Mouse (Mus musculus): Measurements from ENCODE around the gene Carmil1. TPM values are rescaled to one million over a fixed set of nuclear protein-coding genes. Genes with fewer than 3 reads are reported as not detected.
A peak's percentile ranks its signal among the peaks of the same experiment; 100 is the strongest.

Carmil1 gene
- polyA plus RNA-seq, 1 experiment from 2014 or later, result 43.5 TPM

DNA sequence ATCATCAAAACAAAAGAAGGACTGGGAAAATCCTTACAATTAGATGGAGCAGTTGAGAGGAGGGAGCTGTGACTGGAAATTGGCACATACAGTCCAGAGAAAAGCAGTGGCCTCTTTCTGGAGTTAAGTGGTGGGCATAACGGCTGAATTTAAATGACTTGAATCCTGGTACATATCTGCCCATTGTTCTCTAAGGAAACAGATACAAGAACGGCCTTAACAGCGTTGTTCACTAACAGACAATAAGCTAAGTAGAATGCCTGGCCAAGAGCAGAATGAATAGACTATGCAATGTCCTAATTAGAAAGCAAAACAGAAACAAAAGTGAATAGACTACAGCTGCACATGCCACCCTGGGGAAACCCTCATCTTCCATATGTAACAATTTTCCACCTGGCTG, 133.6 kb downstream of the Carmil1 start:
- H3K9ac ChIP-seq (replicated peaks), result no peak overlapping the region
- no peaks in the 10 kb centered on the region for H3K27me3 ChIP-seq
- no peaks in the 10 kb centered on the region for H3K36me3 ChIP-seq
- H3K4me1 ChIP-seq (replicated peaks), result no peaks in the 10 kb centered on the region
- no peak for ATAC-seq (ENCODE audit: insufficient number of reproducible peaks, insufficient read depth, low FRiP score, low TSS enrichment, low read depth)
- H3K9me3 ChIP-seq, result no peaks in the 10 kb centered on the region
- no peak overlapping the region for H3K27ac ChIP-seq
- no peak overlapping the region for H3K4me2 ChIP-seq
- WGBS, result 92% methylated on average over 3 of the region's 3 CpGs
- H3K4me3 ChIP-seq (replicated peaks), result no peak overlapping the region

DNA sequence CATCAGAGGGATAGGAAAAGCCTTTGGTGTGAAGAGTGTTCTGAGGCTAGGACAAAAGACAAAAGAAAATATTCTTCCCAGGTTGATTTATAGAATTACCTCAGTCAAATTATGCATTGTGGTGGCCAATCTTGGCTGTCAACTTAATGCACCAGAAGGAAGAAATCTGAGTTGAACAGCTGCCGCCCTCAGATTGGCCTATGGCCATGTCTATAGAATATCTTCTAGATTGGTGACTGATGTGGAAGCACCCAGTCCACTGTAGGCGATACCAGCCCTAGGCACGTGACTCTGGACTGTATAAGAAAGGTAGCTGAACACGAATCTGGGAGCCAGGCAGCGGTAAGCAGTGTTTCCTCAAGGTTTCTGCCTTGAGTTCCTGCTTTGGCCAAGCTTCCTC, 134.1 kb downstream of the Carmil1 start:
- no peaks in the 10 kb centered on the region for H3K36me3 ChIP-seq

DNA sequence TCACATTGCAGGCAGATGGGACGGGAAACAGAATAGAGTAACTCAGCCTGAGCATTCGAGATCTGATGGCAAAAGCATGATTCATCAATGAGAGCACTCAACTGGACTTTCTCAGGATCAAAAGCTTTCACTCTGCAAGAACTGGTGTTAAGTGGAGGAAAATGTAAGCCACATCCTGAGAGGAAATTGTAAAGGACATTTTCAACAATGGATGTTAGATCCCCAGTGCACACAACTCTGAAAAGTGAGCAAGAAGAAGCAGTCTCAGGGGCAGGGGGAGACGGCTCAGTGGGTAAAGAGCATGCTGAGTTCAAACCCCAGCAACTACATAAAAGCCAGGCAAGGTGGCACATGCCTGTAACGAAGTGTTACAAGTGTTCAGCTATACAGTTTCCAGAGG, 135.7 kb downstream of the Carmil1 start:
- 53% methylated on average over 4 of the region's 4 CpGs for WGBS
- Histone ChIP-seq H3K27ac (no peak overlapping the region), H3K27me3 (no peaks in the 10 kb centered on the region), H3K9me3 (no peaks in the 10 kb centered on the region), H3K4me3 (replicated peaks) (no peak overlapping the region), H3K4me2 (no peak overlapping the region), H3K4me1 (replicated peaks) (no peaks in the 10 kb centered on the region), H3K36me3 (no peaks in the 10 kb centered on the region), H3K9ac (replicated peaks) (no peak overlapping the region)
- ATAC-seq (ENCODE audit: insufficient number of reproducible peaks, insufficient read depth, low FRiP score, low TSS enrichment, low read depth), result no peak

More for the DNA sequence above, 134.1 kb downstream of the Carmil1 start:
- Histone ChIP-seq H3K4me3 (replicated peaks) (no peak overlapping the region), H3K27me3 (no peaks in the 10 kb centered on the region), H3K4me2 (no peak overlapping the region), H3K27ac (no peak overlapping the region), H3K4me1 (replicated peaks) (no peaks in the 10 kb centered on the region), H3K9me3 (no peaks in the 10 kb centered on the region), H3K9ac (replicated peaks) (no peak overlapping the region)
- no peak for ATAC-seq (ENCODE audit: insufficient number of reproducible peaks, insufficient read depth, low FRiP score, low TSS enrichment, low read depth)
- 93% methylated on average over 5 of the region's 5 CpGs for WGBS

GRCm38 (mm10) chr13:24144141-24144540, 136.5 kb downstream of the Carmil1 start:
- Histone ChIP-seq H3K4me1 (replicated peaks) (no peaks in the 10 kb centered on the region), H3K27ac (no peak overlapping the region), H3K27me3 (no peaks in the 10 kb centered on the region), H3K4me3 (replicated peaks) (no peak overlapping the region), H3K4me2 (no peak overlapping the region), H3K9ac (replicated peaks) (no peak overlapping the region), H3K9me3 (no peaks in the 10 kb centered on the region), H3K36me3 (no peaks in the 10 kb centered on the region)
- 44% methylated on average over 2 of the region's 2 CpGs for WGBS
- no peak for ATAC-seq (ENCODE audit: insufficient number of reproducible peaks, insufficient read depth, low FRiP score, low TSS enrichment, low read depth)

GRCm38 (mm10) chr13:24136836-24137235, 143.8 kb downstream of the Carmil1 start:
- ATAC-seq (ENCODE audit: insufficient number of reproducible peaks, insufficient read depth, low FRiP score, low TSS enrichment, low read depth), result no peak
- H3K4me1 ChIP-seq (replicated peaks), result peaks cover 22% of the 10 kb centered on the region
- no peak overlapping the region for H3K4me2 ChIP-seq
- peaks cover 13% of the 10 kb centered on the region; the same call in 1 of the 2 replicates for H3K36me3 ChIP-seq
- no peak overlapping the region for H3K4me3 ChIP-seq (replicated peaks)
- H3K27me3 ChIP-seq, result no peaks in the 10 kb centered on the region
- WGBS, result 90% methylated on average over 5 of the region's 5 CpGs
- H3K9me3 ChIP-seq, result no peaks in the 10 kb centered on the region
- no peak overlapping the region for H3K27ac ChIP-seq
- no peak overlapping the region for H3K9ac ChIP-seq (replicated peaks)

DNA sequence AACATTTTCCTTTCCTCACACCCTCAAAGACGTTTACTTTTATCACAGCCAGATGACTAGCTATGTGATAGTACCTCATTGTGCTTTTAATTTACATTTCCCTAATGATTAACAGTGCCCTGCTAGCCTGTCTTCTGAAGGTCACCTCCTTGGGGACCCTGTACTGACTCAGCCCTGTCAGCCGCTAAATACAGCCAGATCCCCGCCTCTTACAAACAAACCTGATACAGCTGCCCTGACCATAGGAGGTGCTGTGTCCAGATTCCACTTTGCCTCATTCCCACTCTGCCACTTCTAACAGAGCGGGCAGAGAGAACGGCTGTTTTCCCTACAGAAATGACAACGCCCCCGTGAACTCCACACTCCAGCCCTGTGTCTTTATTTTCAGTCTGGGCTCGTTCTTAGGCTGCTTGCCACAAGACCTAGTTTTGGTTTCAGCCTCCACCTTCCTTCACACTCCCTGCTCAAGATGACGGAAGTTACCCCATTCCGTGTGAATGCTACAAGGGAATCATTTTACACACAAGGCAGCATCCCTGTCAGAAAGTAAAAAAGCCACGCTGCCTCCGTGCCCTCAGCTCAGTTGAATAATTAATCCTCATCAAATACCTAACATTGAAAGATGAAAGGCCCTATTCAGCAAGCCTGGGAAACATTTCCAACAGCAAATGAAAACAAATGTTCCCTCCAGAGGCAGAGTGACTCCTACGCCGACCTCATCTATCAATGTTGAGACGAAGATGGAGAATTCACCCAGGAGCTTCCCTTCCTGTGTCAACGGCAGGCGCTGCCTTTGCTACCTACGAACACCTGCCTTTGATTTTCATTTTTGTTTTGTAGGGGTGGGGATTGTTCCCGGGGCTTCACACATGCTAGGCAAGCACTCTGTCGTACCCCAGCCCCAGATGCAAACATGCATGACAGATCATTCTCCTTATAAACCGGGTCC, 145.0 kb downstream of the Carmil1 start:
- H3K27ac ChIP-seq, result no peak overlapping the region

DNA sequence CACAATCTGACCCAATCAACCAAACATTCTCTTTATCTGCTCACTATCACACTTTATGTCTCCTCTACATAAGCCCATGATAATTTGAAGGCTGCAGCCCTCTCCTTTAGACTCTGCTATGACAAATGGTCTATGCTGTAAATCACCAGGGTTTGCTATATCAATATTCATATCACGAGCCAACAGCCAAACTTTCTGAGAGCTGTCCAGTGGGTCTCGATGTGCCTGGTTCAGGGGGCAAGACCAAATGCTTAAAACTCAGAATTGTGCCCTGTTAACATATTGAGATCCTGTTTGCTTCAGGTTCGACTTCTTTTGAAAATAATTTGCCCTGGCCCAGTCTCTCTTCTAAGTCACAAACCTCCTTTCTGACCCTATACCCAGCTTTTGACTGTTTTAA, 147.7 kb downstream of the Carmil1 start:
- Histone ChIP-seq H3K36me3 (peaks cover 8% of the 10 kb centered on the region; the same call in 1 of the 2 replicates), H3K4me1 (replicated peaks) (peaks cover 22% of the 10 kb centered on the region), H3K4me2 (no peak overlapping the region), H3K27me3 (no peaks in the 10 kb centered on the region), H3K27ac (no peak overlapping the region), H3K9ac (replicated peaks) (no peak overlapping the region), H3K4me3 (replicated peaks) (no peak overlapping the region), H3K9me3 (no peaks in the 10 kb centered on the region)
- no peak for ATAC-seq (ENCODE audit: insufficient number of reproducible peaks, insufficient read depth, low FRiP score, low TSS enrichment, low read depth)
- 85% methylated on average over 3 of the region's 3 CpGs for WGBS

More for the DNA sequence above, 145.0 kb downstream of the Carmil1 start:
- ATAC-seq (ENCODE audit: insufficient number of reproducible peaks, insufficient read depth, low FRiP score, low TSS enrichment, low read depth), result no peak
- H3K9ac ChIP-seq (replicated peaks), result no peak overlapping the region
- peaks cover 13% of the 10 kb centered on the region; the same call in 1 of the 2 replicates for H3K36me3 ChIP-seq
- peaks cover 22% of the 10 kb centered on the region for H3K4me1 ChIP-seq (replicated peaks)
- WGBS, result 31% methylated on average over 21 of the region's 21 CpGs
- H3K9me3 ChIP-seq, result no peaks in the 10 kb centered on the region
- H3K4me2 ChIP-seq, result peak overlapping the region; percentile 26
- no peaks in the 10 kb centered on the region for H3K27me3 ChIP-seq
- H3K4me3 ChIP-seq (replicated peaks), result no peak overlapping the region

DNA sequence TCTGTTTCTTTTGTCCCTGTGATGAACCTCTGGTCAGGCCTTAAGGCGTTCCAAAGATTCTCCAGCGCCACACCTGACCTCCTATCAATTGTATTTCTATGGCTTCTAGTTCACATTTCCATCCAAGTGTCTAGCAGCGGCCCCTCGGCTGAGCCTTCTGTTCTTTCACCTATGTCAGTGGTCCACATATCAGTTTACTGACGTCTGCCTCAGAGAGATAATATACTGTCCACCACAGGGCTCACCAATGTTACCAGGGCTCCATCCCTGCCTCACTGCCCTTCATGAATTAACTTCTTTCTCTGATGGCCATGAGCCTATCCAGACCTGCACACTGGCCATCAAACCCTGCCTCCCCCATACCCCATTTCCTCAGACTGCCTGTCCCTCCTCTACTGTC, 149.3 kb downstream of the Carmil1 start:
- Histone ChIP-seq H3K4me2 (no peak overlapping the region), H3K4me3 (replicated peaks) (no peak overlapping the region), H3K36me3 (peaks cover 2% of the 10 kb centered on the region; the same call in 1 of the 2 replicates), H3K9ac (replicated peaks) (no peak overlapping the region), H3K9me3 (no peaks in the 10 kb centered on the region), H3K27me3 (no peaks in the 10 kb centered on the region), H3K4me1 (replicated peaks) (peaks cover 15% of the 10 kb centered on the region), H3K27ac (no peak overlapping the region)
- no peak for ATAC-seq (ENCODE audit: insufficient number of reproducible peaks, insufficient read depth, low FRiP score, low TSS enrichment, low read depth)
- WGBS, result 89% methylated on average over 5 of the region's 5 CpGs

GRCm38 (mm10) chr13:24130741-24131140, 149.9 kb downstream of the Carmil1 start:
- H3K9me3 ChIP-seq, result no peaks in the 10 kb centered on the region
- no peak overlapping the region for H3K9ac ChIP-seq (replicated peaks)
- no peak overlapping the region for H3K4me3 ChIP-seq (replicated peaks)
- no peak overlapping the region for H3K27ac ChIP-seq
- WGBS, result 91% methylated on average over 2 of the region's 2 CpGs
- H3K4me1 ChIP-seq (replicated peaks), result peaks cover 9% of the 10 kb centered on the region
- no peak overlapping the region for H3K4me2 ChIP-seq
- peaks cover 2% of the 10 kb centered on the region; the same call in 1 of the 2 replicates for H3K36me3 ChIP-seq
- H3K27me3 ChIP-seq, result no peaks in the 10 kb centered on the region
- no peak for ATAC-seq (ENCODE audit: insufficient number of reproducible peaks, insufficient read depth, low FRiP score, low TSS enrichment, low read depth)

- no peak overlapping the region for H3K4me2 ChIP-seq
- H3K9ac ChIP-seq (replicated peaks), result no peak overlapping the region
- 97% methylated on average over 1 of the region's 1 CpGs for WGBS
- H3K4me3 ChIP-seq (replicated peaks), result no peak overlapping the region
- no peaks in the 10 kb centered on the region; the same call in 1 of the 2 replicates for H3K36me3 ChIP-seq
- no peaks in the 10 kb centered on the region for H3K27me3 ChIP-seq
- no peaks in the 10 kb centered on the region for H3K9me3 ChIP-seq
- H3K27ac ChIP-seq, result no peak overlapping the region
- ATAC-seq (ENCODE audit: insufficient number of reproducible peaks, insufficient read depth, low FRiP score, low TSS enrichment, low read depth), result no peak
- H3K4me1 ChIP-seq (replicated peaks), result no peaks in the 10 kb centered on the region
These were observed 151.9 kb downstream of the Carmil1 start for GRCm38 (mm10) chr13:24128731-24129130.

GRCm38 (mm10) chr13:24125865-24126264, 154.7 kb downstream of the Carmil1 start:
- no peak for ATAC-seq (ENCODE audit: insufficient number of reproducible peaks, insufficient read depth, low FRiP score, low TSS enrichment, low read depth)
- 54% methylated on average over 6 of the region's 6 CpGs for WGBS
- Histone ChIP-seq H3K27ac (no peak overlapping the region), H3K4me2 (no peak overlapping the region), H3K9me3 (no peaks in the 10 kb centered on the region), H3K9ac (replicated peaks) (no peak overlapping the region), H3K36me3 (peaks cover under 1% of the 10 kb centered on the region; the same call in 1 of the 2 replicates), H3K4me1 (replicated peaks) (no peaks in the 10 kb centered on the region), H3K27me3 (no peaks in the 10 kb centered on the region), H3K4me3 (replicated peaks) (no peak overlapping the region)
